ENCODE assay signal across 20 mouse cellular contexts in the genomic region with DNA sequence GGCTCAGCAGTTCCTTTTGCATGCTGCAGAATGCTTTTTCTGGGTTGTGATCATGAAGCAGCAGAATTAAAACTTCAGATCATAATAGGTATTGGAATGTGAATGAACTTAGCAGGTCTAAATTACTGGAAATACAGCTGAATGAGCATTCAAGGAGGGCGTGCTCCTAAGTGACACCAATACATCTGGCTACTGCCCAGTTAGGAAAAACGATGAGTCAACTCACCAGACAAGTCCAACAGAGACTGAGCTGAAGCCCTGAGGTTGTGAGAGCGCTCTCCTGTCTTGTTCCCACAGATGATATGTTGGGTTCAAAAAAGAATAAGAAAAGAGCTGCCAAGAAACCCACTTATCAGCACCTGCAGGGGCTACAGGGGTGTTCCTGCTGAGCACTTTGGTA. TPM values are rescaled to one million over a fixed set of nuclear protein-coding genes. Genes with fewer than 3 reads are reported as not detected.
A peak's percentile ranks its signal among the peaks of the same experiment; 100 is the strongest.
DNase-seq lines count a peak whose midpoint lies in the region; ATAC-seq and TF ChIP-seq lines count a peak whose summit lies in the region.
"Had no signal": no experiment of that assay in that cellular context is flagged by ENCODE, and none has a peak within 500 bp of the region (broad histone marks: within the 10 kb centered on the region; RNA-seq: fewer than 3 reads in every experiment).

No protein-coding gene starts in this region.

- H3K9me3 ChIP-seq in stomach, postnatal 0 days (ENCODE audit: control insufficient read depth, low read length), result no peaks in the 10 kb centered on the region
- H3K9me3 ChIP-seq in liver, postnatal 0 days (ENCODE audit: low read length), result no peaks in the 10 kb centered on the region
- H3K9me3 ChIP-seq: embryonic facial prominence, embryonic 10.5 days; forebrain, embryonic 13.5 days; heart, embryonic 10.5 days; heart, embryonic 15.5 days; hindbrain, embryonic 13.5 days had no signal

- ATAC-seq in stomach, postnatal 0 days (ENCODE audit: low FRiP score, low TSS enrichment), result no peak
- no peak for ATAC-seq in liver, postnatal 0 days
- ATAC-seq: forebrain, embryonic 13.5 days; forebrain, postnatal 0 days; hindbrain, postnatal 0 days had no signal

- no peaks in the 10 kb centered on the region for H3K4me1 ChIP-seq in stomach, postnatal 0 days (replicated peaks; ENCODE audit: control insufficient read depth, insufficient read depth)
- no peaks in the 10 kb centered on the region for H3K4me1 ChIP-seq in liver, postnatal 0 days (ENCODE audit: insufficient read depth)
- H3K4me1 ChIP-seq: embryonic facial prominence, embryonic 10.5 days; forebrain, embryonic 13.5 days; heart, embryonic 10.5 days; heart, embryonic 15.5 days; hindbrain, embryonic 13.5 days had no signal

- peak overlapping the region; percentile 58; the same call in 1 of the 2 replicates for H3K27ac ChIP-seq in stomach, postnatal 0 days (replicated peaks)
- no peak overlapping the region for H3K27ac ChIP-seq in liver, postnatal 0 days (ENCODE audit: low read depth)
- H3K27ac ChIP-seq: embryonic facial prominence, embryonic 10.5 days; forebrain, embryonic 13.5 days; heart, embryonic 10.5 days; heart, embryonic 15.5 days; hindbrain, embryonic 13.5 days; hindbrain, postnatal 0 days had no signal

- peak; percentile 32 for DNase-seq in adrenal gland, adult 2 months
- DNase-seq in adrenal gland, postnatal 25 days, result no peak
- DNase-seq in 3T3-L1 (ENCODE audit: low read depth, low spot score) (peak; percentile 47), NIH3T3 (ENCODE audit: low read depth) (peak; percentile 27)
- no peak for DNase-seq in stomach, postnatal 0 days (ENCODE audit: low spot score)
- DNase-seq in liver, postnatal 0 days, result no peak
- no peak for DNase-seq in right cerebral cortex, adult 2 months (ENCODE audit: low spot score in 2 of 2)
- DNase-seq: cerebellum, adult 2 months; cerebellum, postnatal 10 days; forebrain, postnatal 0 days; gastrocnemius, postnatal 36 days; heart, adult 18-20 months; heart, postnatal 14 days had no signal

- no peak overlapping the region for H3K4me2 ChIP-seq in stomach, postnatal 0 days (replicated peaks; ENCODE audit: low read depth)
- no peak overlapping the region for H3K4me2 ChIP-seq in liver, postnatal 0 days (ENCODE audit: low read depth, low read length)
- H3K4me2 ChIP-seq: forebrain, embryonic 13.5 days; heart, embryonic 15.5 days; hindbrain, embryonic 13.5 days had no signal

- TF ChIP-seq CTCF in stomach, postnatal 0 days (IDR thresholded peaks at IDR 0.05; ENCODE audit: low read depth), result no peak
- TF ChIP-seq CTCF in liver, postnatal 0 days (IDR thresholded peaks at IDR 0.05; ENCODE audit: low read depth), result no peak

- no peak overlapping the region for H3K4me3 ChIP-seq in stomach, postnatal 0 days (ENCODE audit: low read depth, low read length)
- H3K4me3 ChIP-seq in liver, postnatal 0 days (ENCODE audit: low read depth, low read length), result no peak overlapping the region
- H3K4me3 ChIP-seq: embryonic facial prominence, embryonic 10.5 days; forebrain, embryonic 13.5 days; heart, embryonic 10.5 days; heart, embryonic 15.5 days; hindbrain, embryonic 13.5 days had no signal

- no peak overlapping the region for H3K9ac ChIP-seq in stomach, postnatal 0 days (ENCODE audit: low read length)
- no peak overlapping the region for H3K9ac ChIP-seq in liver, postnatal 0 days (replicated peaks)
- H3K9ac ChIP-seq: forebrain, embryonic 13.5 days; forebrain, postnatal 0 days; heart, embryonic 15.5 days; hindbrain, embryonic 13.5 days had no signal

- 67% methylated on average over 3 of the region's 3 CpGs for WGBS in stomach, postnatal 0 days
- 72% methylated on average over 3 of the region's 3 CpGs for WGBS in liver, postnatal 0 days (ENCODE audit: insufficient replicate concordance)

- no peak for TF ChIP-seq EP300 in stomach, postnatal 0 days (optimal IDR thresholded peaks at IDR 0.05)
- TF ChIP-seq EP300 in liver, postnatal 0 days (IDR thresholded peaks at IDR 0.05; ENCODE audit: low read depth), result no peak

- no peaks in the 10 kb centered on the region for H3K27me3 ChIP-seq in stomach, postnatal 0 days (ENCODE audit: control insufficient read depth, insufficient read depth, low read length)
- H3K27me3 ChIP-seq in liver, postnatal 0 days (ENCODE audit: insufficient read depth, low read length), result no peaks in the 10 kb centered on the region
- H3K27me3 ChIP-seq: CH12.LX; forebrain, embryonic 13.5 days; heart, embryonic 15.5 days; hindbrain, embryonic 13.5 days had no signal

- H3K36me3 ChIP-seq in stomach, postnatal 0 days (ENCODE audit: control insufficient read depth, insufficient read depth, low read length), result no peaks in the 10 kb centered on the region
- no peaks in the 10 kb centered on the region for H3K36me3 ChIP-seq in liver, postnatal 0 days (replicated peaks; ENCODE audit: insufficient read depth, low read length)
- H3K36me3 ChIP-seq: embryonic facial prominence, embryonic 10.5 days; heart, embryonic 10.5 days; heart, embryonic 15.5 days; hindbrain, embryonic 13.5 days had no signal

RNA-seq across cellular contexts. Expression of a gene that starts 11.9 kb away (rescaled TPM):
- total RNA-seq in adrenal gland, adult 2 months (2021), result 100 to 1,000 TPM; 216 to 247 TPM
- polyA plus RNA-seq in adrenal gland, adult 2 months (2012; rRNA removed), result 26.2 and 46.3 TPM in 2 replicates
- total RNA-seq in adrenal gland, postnatal 25 days (2021), result 164 and 201 TPM in 2 replicates
- polyA plus RNA-seq in stomach, postnatal 0 days (2015; fragmentation: Nextera tagmentation; extraction: Ambion mirVana), result 868 and 874 TPM in 2 replicates
- polyA plus RNA-seq in liver, postnatal 0 days (2015; fragmentation: Nextera tagmentation; extraction: Ambion mirVana), result 234 and 251 TPM in 2 replicates

Comparison
In these comparisons a context has a peak if more than half of its experiments do, and no peak if none do; other contexts are left out.
1. DNase-seq: peak in adrenal gland, adult 2 months (single experiment), 3T3-L1 (single experiment) and NIH3T3 (single experiment); none in adrenal gland, postnatal 25 days (single experiment), stomach, postnatal 0 days (single experiment), liver, postnatal 0 days (single experiment) and right cerebral cortex, adult 2 months (0 of 2).